Mouse (Mus musculus) brain, adult 10 weeks (tissue): Measurements from ENCODE around the gene Gins3. TPM values are rescaled to one million over a fixed set of nuclear protein-coding genes. Genes with fewer than 3 reads are reported as not detected.

Experiments used
- polyA plus RNA-seq: library from polyadenylated mRNA; stranded (reverse); fragments of 350-450 nt; fragmentation: Illumina TruSeq; extraction: RNeasy Lipid Tissue Mini Kit (QIAGEN cat#74804); gene quantifications from one replicate; pipeline ENCODE4 v1.2.3, GENCODE M21; 2015; ENCODE audit warnings: low read depth, low replicate concordance

Gene Gins3
- polyA plus RNA-seq: 2.8 TPM

DNA sequence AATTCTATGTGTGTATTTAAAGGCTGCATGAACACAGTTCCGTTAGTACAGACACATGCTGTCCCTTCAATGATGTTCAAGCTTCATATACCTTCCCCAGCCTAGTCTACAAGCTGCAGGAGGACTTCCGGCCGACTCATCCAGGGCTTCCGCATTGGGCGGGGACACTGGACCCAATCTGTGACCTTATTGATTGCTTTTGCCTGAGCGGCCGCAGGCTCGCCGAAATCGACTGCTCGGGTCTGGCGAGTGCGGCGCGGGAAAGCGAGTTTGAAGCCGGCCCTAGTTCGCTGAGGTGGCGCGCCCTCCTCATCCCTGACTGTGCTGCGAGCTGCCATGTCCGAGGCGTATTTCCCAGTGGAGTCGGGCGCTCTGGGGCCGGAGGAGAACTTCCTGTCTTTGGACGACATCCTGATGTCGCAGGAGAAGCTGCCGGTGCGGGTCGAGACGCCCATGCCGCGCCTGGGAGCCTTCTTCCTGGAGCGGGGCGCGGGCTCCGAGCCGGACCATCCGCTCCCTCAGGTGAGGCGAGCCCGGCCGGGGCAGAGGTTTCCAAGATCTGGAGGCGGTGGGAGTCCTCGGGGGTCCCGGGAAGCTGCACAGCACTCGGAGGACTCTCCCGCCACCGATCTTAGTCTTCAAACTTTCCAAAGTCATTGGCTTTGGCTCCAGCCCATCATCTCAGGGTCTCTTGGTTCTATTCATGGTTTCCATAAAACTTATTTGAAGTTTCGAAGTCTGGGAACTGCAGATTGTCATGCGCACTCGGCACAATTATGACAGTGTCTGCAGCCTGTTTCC lies at the start of gene Gins3:
Gene Gins3 (plus strand): TSS at position 192 of the 801 bp plus-strand sequence.

DNA sequence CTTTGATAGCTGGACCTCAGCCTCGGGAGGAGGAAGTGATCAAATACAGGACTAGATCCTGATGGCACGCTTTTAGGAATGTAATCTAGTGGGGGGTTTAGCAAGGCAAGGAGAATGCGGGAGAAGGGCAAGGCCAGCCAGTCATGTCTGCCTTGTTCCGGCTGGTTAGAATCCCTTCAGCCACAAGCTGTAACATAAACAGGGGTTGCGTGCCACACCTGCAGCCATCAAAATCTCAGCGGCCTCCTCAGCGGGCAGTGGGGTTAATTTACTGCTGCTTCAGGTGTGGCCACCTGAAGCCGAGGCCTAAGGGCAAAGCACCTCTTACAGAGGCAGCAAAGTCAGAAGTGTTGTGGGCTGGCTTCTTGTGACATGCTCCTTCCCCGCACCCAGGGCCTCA lies 43.4 kb downstream of the Gins3 start, which contains the start of gene Ndrg4:
Gene Ndrg4 (plus strand): TSS at position 350 of the 400 bp plus-strand sequence.

Other genes with a start within 250 kb of the Gins3 start
- 77.2 TPM for gene Cfap20, start 198.6 kb upstream of the Gins3 start, polyA plus RNA-seq
- gene Csnk2a2, start 143.4 kb upstream of the Gins3 start, polyA plus RNA-seq: 79.1 TPM
- gene Ccdc113, start 99.4 kb upstream of the Gins3 start, polyA plus RNA-seq: 4.7 TPM
- gene Prss54, start 57.1 kb upstream of the Gins3 start, polyA plus RNA-seq: not detected
- 1,619 TPM for gene Ndrg4, start 43.5 kb downstream of the Gins3 start, polyA plus RNA-seq
- gene Setd6, start 82.4 kb downstream of the Gins3 start, polyA plus RNA-seq: 25.5 TPM
- 48.5 TPM for gene Cnot1, start 174.0 kb downstream of the Gins3 start, polyA plus RNA-seq
- gene Sap18b, start 191.9 kb downstream of the Gins3 start, polyA plus RNA-seq: 96.5 TPM
- gene Slc38a7, start 220.1 kb downstream of the Gins3 start, polyA plus RNA-seq: 18.2 TPM